Mouse (Mus musculus): ENCODE data around the gene Gm20388.

Gm20388 gene

DNA sequence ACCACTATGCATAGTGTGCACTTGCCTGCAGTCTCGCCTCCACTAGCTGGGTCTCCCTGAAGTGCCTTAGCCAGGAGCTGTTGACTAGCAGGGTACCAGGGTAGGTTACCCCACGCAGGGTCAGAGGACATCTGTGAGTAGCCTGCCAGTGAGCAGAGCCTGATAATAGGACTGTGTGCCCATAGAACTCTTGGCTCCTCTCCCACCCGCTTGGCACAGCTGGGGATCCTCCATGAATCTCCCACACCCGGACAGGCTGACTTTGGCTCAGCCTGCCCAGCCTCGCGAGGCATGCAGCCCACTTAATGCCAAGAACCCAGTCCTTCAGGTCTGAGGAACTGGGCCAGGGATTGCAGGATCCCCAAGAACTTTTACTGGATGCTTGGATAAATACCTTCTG lies 2780.4 kb downstream of the Gm20388 start:
- DNase-seq (ENCODE audit: extremely low spot score, low spot score), result no peak

DNA sequence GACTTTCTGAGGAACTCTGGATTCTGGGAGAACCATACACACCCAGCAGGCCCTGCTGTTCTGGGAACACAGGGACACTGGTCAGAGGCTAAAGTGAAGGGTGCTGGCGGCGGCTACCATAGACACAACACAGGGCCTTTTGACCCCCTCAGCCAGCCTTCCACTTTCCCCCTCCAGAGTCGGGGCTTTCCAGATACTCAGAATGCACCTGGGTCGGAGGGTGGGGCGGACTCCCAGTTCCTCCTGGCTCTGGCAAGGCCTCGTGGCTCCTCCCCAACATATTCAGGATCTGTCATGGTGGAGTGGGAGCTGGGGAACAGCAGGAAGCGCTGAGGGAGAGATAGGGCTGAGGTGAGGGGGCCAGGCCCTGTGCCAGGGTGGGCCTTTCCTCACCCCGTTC lies 2781.5 kb downstream of the Gm20388 start:
- DNase-seq (ENCODE audit: extremely low spot score, low spot score), result no peak

DNA sequence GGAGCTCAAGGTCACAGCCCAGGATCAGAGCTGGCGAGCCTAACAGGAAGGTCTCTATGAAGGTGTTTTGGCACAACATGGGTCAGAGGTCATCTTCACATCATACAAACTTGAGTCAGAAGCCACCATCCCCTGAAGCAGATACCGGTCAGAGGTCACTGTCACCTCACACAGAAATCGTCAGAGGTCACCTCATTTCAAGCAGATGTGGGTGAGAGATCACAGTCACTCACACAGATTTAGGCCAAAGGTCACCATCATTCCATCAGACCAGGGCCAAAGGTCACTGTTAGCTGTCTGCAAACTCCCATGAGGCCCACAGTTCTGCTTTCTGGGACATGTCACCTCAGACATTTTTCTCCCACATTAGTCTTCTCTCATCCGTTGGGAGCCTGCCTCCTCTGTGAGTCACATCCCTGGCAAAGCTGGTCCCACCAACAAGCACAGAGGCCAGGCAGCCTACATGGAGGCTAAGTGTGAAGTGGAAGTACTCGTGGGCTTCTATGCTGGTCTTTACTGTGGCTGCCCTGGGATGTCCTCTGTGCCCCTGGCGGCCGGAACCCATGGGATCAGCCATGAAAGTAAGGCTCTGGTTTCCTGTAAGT lies 2784.9 kb downstream of the Gm20388 start:
- DNase-seq (ENCODE audit: extremely low spot score, low spot score), result no peak

DNA sequence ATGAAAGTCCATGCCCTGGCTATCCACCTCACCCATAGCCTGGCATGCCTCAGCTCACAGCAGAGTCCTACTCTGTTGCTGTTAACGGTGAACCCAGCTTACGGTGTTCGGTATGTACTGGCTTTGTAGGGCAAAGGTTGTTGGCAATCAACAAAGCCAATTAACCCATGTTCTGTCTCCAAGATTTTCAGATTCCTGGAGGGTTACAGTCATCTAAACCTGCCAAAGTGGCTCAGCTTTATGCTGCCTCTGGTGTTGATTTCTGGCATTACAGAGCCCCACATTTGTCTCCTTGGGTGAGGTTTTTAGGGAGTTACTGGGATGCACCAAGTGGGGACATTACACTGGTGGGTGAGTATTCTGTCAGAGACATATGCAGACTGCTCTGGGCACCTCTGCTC lies 2786.5 kb downstream of the Gm20388 start:
- DNase-seq (ENCODE audit: extremely low spot score, low spot score), result no peak

DNA sequence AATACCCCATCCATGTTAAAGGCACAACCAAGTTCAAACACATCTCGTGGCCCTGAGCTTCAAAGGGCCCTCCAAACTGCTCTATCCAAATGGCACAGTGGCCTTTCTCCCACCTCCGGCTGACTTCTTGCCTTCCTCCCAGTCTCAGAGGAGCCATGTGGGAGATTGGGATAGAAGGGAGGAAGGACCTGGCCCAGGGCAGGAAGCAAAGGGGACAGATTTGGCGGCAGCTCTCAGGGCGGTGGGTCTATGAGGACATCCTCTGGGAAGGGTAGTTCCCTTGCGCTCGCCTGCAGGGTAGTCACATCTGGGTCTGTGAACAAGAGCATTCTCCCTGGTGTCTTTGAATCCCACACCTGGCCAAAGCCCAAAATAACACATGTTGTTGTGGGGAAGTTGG lies 2786.9 kb downstream of the Gm20388 start:
- no peak for DNase-seq (ENCODE audit: extremely low spot score, low spot score)

DNA sequence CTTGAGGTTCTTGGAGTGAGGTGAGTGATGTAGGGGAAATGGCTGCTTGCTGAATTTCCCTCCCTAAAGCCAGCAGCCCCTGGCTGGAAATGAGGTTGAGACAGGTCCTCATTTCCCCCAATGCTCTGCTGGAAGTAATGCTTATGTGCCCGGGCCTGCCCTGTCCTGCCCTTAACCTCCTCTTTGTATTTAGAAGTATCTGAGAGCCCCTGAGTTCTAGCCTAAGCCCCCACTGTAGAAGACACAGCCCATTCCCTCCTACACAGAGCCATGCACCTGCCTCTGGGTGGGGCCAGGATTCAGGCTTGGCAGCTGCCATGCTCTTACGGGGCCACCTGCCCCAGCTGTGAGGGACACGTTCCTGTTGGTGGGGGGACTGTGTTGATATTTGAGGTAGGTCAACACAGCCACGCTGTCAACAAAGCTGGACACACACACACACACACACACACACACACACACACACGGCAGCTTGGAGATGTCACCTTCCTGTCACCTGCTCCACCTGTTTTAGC lies 2787.7 kb downstream of the Gm20388 start:
- DNase-seq (ENCODE audit: extremely low spot score, low spot score), result no peak

DNA sequence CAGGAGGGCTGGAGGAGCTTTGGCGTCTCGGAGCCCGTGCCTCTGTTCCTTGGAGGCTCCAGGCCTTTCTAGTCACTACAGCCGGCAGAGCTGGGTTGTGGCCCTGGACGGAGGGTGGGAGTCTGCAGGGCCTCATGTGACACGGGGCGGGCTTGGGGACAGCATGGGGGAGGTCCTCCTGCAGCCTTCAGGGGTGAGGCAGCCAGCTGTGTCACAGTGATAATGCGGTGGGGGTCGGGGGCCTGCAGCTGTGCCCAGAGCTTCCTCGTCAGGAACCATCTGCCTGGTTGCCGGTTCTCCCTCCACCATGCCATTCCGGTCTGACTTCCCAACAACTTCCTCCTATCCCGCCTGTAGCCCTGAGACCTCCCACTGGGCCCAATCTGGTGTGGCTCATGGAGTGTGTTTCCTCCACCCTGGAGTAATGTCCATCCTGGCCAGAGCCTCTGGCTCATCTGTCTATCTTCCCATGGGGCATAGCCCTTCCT lies 2788.4 kb downstream of the Gm20388 start, which contains the start of gene Cbfa2t3:
TSS of gene Cbfa2t3 (minus strand) at position 105 of the 488 bp plus-strand sequence.
- DNase-seq (ENCODE audit: extremely low spot score, low spot score), result no peak

DNA sequence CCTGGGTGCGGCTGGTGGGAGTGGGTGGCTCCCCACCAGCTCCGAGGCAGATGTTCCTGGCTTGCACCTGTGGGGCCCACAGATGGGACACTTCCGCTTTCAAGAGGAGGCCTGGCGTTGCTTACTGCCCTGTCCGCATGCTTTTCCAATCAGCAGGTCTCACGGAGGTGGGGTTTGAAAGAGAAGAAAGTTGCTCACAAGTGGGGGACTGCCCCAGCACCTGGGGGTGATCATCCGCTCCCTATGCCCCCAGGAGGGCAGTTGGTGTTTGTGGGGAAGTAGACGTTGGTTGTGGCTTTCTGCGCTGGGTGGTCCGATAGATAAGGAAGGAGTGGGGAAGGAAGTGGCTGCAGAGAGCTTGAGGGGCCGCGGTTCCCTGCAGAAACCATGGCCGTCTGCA lies 2790.0 kb downstream of the Gm20388 start:
- no peak for DNase-seq (ENCODE audit: extremely low spot score, low spot score)

DNA sequence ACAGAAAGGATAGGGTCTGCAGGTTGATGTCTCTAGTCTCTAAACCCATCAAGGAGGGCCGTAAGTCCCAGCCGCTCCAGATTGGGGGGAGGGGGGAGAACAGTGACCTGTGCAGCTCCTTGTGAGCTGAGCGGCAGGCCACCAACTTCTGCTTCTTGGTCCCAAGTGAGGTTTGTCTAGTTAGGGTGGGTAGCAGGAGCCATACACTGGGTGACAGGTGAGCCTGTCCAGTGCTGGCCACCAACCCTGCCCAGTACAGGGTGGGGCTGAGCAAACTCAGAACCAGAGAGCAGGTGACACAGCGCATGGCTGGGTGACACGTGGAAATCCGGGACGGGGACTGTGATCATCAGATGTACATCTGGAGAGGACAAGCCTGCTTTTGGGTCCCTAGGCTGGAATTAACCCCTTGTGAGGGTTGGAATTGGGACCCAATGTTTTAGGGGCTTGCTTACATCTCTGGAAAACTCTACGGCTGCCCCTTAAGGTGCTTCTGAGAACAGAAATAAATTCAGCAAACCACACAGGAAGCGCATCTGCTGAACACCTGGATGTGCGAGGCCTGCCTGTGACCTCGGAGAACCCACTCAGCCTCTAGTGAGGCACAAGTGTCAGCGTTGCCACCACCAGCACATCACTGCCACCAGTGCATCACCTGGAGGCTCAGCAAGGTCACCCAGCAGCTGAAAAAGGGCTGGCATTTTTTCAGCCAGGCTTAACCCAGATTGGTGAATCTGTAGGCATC lies 2791.0 kb downstream of the Gm20388 start:
- no peak for DNase-seq (ENCODE audit: extremely low spot score, low spot score)

DNA sequence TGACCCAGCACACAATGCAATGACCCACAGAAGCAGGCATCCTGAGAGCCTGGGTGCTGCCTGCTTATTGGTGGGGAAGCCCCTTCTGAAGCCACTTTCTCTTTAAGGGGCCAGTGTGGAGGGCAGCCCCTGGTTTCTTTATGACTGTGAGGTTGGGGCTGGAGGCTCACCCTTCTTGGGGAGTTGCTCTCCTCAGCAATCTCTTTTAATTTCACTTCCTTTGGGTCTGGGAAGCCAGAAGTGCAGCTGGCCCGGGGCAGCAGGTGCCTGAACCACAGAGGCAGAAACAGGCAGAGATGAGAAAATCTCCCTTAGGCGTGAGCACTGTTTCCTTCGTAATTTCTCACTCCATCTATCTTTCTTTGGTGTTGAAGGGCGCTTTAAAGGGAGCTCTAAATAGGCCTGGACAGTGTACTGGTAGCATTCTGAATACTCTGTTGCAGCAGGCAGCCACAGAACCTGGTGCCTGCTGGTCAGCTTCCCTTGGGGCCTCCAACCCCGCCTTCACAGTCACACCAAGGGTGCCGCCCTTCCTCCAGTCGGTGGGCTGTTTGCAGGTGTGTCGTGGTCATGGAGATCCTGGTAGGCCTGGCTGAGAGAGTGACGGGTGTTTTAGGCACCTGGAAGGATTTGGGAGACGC lies 2791.8 kb downstream of the Gm20388 start:
- no peak for DNase-seq (ENCODE audit: extremely low spot score, low spot score)

DNA sequence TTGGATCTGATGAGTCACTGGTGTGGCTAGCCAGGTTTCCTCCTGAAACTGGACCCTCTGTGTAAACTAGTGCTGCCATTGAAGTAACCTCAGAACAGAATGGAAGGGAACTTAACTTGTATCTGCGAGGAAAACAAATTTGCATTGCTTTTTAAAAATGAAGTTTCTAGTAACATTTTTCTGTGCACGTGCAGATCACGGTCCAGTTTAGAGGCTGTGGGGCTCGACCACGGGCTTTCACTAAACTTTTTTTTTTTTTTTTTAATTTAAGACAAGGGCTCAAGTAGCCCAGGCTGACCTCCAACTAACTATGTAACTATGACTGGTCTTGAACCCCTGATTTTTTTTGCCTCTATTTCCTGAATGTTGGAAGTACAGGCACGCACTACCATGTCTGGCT lies 2792.3 kb downstream of the Gm20388 start:
- DNase-seq (ENCODE audit: extremely low spot score, low spot score), result no peak

DNA sequence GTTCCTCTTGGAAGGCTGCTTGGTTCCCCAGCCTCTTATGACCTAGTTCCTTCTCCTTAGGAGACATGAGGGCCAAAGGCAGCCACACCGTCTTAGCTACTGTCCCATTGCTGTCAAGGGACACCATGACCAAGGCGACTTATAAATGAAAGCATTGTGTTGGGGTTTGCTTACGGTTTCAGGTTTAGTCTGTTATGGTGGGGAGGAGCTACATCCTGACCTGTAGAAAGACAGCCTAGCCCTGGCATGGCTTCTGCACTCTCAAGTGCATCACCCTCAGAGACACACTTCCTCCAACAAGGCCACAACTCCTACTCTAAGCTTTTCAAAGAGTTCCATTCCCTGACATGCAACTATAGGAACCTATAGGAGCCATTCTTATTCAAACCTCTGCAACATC lies 2794.0 kb downstream of the Gm20388 start:
- no peak for DNase-seq (ENCODE audit: extremely low spot score, low spot score)

DNA sequence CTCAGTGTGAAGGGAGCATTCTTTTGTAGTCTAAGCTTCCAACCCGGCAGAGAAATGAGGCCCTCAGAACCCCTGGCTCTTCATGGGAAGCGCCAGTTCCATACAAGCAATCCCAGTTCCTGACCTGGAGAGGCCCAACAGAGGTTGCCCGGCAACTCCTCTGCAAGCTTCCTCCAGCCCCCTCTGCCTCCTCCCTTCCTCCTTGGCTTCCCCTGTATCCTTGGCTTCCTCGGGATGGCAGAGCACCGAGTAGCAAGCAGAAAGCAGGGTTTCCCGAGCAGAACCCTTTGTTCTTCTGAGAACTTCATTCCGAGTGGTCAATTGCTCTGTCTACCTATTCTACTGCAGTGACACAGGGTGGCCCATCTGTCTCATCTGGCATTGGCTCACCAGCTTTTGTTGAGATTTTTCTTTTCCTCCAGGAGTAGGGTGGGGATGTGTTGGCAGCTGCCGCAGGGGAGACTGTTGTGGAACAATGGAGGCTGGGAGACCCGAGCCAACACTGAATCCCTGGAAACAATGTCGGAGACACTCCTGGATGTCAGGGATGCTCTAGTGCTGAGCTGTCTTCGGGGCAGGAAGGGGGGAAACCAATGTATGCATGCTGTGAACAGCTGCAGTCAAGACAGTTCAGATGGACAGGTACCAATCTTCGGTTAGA lies 2795.4 kb downstream of the Gm20388 start:
- no peak for DNase-seq (ENCODE audit: extremely low spot score, low spot score)

DNA sequence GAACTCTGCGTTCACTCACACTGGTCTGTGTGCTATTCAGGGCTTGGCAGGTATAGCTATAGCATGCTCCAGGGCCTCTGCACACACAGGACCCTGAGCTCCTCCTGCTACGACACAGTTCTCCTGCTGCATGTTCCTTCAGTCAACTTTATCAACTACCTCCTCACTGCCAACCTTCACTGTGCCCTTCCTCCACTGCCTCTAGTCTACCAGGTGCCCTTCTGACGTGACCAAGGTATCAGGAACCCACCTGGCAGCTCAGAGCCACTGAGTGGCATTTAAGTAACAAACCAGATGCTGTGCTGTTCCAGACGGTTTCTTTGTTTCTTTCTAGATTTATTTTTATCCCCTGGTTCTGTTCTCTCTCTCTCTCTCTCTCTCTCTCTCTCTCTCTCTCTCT lies 2796.5 kb downstream of the Gm20388 start:
- no peak for DNase-seq (ENCODE audit: extremely low spot score, low spot score)

DNA sequence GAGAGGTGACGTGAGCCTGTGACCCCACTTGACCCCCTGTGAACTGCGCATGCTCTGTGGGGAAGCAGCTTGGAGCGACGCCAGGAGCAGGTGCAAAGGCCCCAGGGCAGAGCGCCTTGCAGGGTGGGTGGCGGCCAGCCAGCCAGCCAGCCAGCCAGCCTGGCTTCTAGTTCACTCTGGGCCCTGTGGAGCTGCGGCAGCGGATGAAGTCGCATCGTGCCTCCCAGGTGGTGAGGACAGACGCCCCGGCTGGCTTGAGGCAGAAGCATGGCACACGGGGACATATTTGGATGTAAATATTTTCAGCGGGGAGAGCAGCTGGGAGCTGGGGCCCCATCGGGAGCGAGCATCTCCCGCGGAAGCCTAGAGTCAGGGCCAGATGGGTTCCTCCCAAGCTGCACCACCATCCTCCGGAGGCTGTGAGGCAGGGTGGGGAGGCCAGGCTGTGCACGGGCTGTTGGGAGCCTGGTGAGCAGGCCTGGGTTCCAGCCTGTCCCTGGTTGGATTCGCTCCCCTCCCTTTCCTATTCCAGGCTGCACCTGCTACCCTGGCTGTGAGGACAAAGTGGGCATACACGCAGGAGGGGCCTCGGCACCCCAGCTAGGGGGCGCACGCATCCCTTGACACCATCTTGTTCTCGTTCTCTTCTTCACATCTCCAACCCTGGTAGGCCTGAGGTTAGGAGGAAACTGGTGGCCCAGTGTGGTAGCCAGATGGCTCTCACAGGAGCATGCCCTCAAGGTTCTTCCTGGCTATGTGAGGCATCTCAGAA lies 2798.9 kb downstream of the Gm20388 start:
- no peak for DNase-seq (ENCODE audit: extremely low spot score, low spot score)

DNA sequence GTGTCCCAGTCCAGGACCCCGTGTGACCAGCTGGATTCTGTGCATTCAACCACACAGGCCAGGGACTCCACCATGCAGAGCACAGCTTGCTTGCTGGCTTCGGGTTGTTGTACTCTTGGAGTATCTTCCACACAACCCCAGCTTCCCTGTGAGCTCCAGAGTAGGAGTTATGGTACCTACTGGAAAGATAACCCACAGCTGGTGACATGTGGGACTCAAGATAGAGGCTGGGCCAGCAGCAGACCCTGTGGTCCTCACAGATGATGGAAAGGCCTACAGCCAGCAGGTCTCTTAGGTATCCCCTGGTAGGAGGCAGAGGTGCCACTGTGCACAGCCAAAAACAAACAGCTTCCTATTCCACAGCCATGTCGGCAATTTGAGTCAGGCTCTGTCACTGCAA lies 2800.8 kb downstream of the Gm20388 start:
- DNase-seq (ENCODE audit: extremely low spot score, low spot score), result no peak

DNA sequence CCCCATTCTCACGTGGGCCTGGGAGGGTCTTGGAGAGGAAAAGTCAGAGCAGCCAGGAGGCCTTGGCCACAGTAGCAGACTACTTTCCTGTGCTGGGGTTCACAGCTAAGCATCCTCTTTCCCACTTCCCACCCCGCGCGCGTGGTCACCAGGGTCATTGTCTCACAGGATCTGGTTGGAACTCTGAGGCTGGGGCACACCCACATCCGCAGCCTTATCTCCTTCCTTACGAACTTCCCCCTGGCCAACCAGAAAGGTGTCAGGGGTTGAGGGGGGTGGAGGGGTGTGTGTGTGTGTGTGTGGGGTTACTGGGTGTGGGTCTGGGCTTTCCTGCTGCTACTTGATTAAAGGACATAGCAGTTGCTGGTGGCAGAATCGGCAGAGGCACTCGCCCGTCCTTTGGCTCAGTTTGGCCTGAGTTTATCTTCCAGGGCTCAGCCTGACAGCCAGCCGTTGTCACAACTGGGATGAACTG lies 2801.3 kb downstream of the Gm20388 start:
- DNase-seq (ENCODE audit: extremely low spot score, low spot score), result no peak

DNA sequence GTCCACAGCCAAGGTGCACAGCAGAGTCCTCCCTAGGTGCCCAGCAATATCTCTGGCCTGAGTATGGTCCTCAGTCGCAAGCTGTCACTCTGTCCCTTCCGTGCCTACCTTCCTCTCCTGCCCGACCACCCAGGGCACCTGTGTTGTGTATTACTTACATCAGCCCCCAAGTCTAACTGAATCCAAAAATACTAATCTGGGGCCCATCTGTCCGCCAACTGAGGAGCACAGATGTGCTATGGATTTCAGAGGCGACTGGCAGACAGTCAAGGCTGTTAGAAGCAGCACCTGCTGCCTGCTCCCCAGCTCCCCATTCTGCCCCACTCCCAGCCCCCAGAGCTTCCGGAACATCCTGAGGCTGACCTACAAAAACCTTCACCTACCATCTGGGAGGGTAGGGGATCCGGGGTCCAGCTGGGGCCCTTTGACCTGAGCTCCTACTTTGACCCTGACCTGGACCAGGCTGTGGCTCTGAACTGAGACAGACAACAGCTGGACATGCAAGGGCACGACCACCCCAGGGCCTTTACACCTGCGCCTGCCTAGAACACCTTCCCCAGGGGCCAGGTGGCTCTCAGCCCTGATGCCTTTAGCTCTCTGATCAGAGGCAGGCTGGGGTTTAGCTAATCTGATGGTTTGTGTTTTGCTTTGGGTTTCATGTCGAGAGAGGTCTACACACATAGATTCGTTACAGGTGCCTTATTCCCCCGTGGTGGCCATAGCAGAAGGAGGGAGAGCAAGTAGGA lies 2801.9 kb downstream of the Gm20388 start:
- DNase-seq (ENCODE audit: extremely low spot score, low spot score), result no peak

DNA sequence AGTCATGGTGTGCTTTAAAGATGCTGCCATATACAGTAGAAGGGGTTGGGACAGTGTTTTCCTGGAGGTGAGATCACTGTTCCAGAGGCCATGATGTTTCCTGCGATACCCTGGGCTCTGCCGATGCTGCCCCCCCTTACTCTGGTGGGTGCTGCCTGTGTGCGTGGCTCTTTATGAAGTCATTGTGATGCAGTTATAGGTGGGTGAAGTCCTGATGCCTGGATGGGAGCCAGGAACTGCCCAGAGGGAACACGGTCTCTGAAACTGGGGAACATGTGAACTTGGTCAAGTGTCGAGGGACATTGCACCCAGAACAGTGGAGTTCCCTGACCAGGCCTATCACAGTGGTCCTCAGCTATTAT lies 2802.5 kb downstream of the Gm20388 start:
- no peak for DNase-seq (ENCODE audit: extremely low spot score, low spot score)

DNA sequence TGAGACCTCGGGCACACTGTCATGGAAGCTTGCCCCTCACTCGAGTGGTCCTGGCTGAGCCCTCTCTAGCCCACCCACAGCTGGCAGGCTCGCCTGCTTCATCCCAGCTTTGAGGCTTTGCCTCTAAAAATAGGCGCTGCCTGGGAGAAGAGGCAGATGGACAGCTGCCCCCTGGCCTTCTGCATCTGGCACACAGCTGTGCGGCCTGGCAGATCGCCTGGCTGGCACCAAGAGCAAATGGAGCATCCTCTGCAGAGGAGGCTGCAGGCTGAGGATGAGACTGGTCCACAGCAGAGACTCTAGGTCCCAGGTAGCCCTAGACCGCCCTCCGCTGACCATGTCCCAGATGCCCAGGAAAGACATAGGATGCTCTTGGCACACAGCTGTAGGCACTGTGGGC lies 2805.9 kb downstream of the Gm20388 start:
- no peak for DNase-seq (ENCODE audit: extremely low spot score, low spot score)
